Mouse (Mus musculus) adrenal gland (tissue): ENCODE results near the gene Ankrd13a.

Source experiments
- intact Hi-C: fragments of 180-260 bp; cut with DNase I; formaldehyde crosslinking; loops from one replicate; pipeline ENCODE4 v1.15.1; 2025

Gene Ankrd13a

DNA sequence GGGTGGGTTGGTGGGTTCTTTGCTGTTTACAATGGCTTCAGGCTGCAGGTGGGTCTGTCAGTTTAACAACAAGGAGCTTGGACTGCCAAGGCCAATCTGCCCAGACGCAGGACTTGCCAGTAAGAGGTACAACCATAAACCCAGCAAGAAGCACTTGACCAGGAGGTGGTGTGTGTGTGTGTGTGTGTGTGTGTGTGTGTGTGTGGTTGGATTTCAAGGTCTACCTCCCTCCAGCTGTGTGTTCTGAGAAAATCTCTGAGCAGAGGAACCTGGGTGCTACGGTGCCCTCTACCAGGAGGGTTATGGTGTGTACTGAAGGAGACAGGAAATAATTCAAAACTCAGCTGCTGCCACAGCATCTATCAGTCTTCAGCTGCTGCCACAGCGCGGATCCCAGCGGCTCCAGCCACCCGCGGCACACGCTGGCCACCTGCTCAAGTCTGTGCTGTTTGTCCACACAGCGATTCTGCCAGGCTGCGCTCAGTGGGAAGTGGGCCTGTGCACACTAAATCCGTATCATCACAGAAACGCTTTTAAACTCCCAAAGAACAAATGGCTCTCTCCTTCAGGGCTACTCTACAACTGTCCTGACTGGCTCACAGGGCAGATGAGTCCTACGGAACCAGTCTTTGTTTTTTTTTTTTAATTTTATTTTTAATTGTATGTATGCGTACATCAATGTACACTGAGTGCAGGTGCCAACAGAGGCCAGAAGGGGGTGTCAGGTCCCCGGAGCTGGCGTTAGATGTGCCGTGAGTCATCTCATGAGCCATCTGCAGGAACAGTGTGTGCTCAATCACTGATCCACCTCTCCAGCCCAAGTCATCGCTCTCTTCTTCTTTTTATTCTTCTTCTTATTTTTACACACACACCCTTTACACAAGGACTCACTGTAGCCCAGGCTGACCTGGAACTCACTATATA is 9.4 kb upstream of the Ankrd13a start:
- intact Hi-C loops: no loop called here

DNA sequence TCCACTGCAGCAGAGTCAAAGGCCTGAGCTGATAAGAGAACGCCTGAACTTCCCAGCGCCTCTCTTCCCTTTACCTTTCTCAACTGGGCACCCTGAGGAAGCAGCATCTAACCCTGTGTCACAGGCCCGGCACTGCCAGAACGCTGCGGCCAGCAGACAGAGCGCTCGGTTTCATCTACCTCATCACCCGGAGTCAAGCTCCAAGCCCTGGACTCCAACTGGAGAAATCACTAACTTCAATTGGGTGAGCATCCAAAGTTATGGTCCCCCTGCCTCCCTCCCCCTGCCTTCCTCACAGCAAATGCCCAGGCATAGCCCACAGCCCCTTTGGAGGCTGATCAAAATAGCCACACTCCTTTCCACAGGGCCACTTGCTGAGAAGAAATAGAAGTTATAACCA is 7.8 kb upstream of the Ankrd13a start:
- intact Hi-C loops: no loop called here

GRCm38 (mm10) chr5:114767185-114767584 is 7.3 kb upstream of the Ankrd13a start:
- intact Hi-C loops: no loop called here

GRCm38 (mm10) chr5:114769786-114770185 is 4.7 kb upstream of the Ankrd13a start:
- intact Hi-C loops: loop anchor here (5.0 kb wide), 1 partner anchor 38 kb away; no protein-coding TSS in a partner anchor

DNA sequence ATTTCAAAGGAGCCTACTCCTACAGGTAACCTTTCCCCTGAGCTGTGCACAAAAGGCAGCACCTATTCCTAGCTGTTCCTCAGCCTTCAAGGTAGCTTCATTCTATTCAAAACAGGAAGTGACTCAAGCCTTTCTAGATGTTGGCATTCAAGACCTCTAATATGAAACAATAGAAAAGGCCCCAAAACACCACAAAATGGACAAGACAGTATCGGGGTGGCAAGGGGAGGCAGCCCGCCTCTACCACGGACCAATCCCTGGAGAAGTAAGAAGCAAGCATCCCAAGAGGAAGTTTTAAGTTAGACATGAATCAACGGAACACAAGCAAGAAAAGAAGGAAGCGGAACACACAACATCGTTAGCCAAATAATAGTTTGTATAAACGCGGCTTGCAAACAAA is 2.7 kb upstream of the Ankrd13a start:
- intact Hi-C loops: loop anchor here (5.0 kb wide), 1 partner anchor 36 kb away; no protein-coding TSS in a partner anchor

DNA sequence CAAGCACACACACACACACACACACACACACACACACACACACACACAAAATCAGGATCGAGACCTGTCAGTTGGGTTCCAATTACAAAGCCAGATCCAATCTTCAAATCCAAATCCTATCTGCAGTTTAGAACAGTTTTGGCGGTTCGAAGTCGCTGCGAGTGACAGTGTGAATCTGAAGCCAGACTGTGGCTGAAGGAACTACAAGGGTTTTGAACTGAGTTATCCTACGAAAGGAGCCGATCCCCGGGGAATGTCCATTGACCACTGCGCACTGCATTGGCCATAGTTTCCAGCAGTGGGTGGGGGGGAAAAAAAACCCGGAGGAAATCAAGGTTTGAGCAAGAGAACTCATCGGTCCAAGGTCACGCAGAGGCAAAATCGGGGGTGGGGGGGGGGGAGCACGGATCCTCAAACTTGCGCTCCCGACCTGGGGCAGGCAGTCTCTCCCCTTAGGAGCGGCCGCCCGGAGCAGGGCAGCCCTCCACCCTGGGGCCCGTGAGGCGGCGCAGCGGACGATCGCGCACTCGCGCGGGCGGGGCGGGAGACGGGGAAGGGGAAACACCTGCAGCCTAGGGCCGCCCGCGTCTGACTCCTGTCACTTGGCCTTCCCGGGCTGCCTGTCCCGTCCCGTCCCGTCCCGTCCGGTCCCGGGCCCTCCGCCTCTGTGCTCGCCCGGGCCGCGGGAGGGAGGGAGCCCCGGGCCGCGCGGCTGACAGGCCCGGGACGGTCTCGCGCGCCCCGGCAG is 1.8 kb upstream of the Ankrd13a start:
- intact Hi-C loops: loop anchor here (5.0 kb wide), 1 partner anchor 35 kb away; no protein-coding TSS in a partner anchor

DNA sequence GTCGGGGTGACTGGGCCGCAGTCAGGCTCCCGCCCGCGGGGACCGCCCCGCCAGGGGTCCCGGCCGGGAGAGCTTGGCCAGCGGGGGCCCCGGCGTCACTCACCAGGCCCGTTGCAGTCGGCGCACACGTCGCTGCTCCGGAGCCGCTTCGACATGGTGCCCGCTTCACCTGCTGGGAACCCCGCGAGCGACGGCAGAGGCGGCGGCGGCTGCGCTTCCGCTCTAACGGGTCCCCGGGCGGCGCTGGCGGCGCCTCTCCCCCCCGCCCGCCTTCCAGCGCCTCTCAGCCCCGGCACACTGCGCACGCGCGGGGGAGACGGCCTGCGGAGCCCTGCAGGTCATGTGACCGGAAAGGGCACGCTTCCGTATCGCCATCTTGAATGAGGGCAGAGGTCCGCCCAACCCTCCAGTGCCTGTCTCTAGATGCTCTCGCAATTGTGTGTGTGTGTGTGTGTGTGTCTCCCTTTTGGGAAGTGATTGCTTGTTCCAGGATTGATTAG is 1.2 kb upstream of the Ankrd13a start:
- intact Hi-C loops: loop anchor here (5.0 kb wide), 1 partner anchor 34 kb away; no protein-coding TSS in a partner anchor

- intact Hi-C loops: loop anchor here (5.0 kb wide), 1 partner anchor 34 kb away; no protein-coding TSS in a partner anchor
These were observed 697 bp upstream of the Ankrd13a start for GRCm38 (mm10) chr5:114773780-114774179.

GRCm38 (mm10) chr5:114775056-114775979 is 841 bp downstream of the Ankrd13a start, which contains the start of gene Git2:
Gene Git2, minus strand, starts transcription at chr5:114775517.
- intact Hi-C loops: no loop called here

- intact Hi-C loops: no loop called here
These were observed 1.7 kb downstream of the Ankrd13a start for GRCm38 (mm10) chr5:114776174-114776573.

DNA sequence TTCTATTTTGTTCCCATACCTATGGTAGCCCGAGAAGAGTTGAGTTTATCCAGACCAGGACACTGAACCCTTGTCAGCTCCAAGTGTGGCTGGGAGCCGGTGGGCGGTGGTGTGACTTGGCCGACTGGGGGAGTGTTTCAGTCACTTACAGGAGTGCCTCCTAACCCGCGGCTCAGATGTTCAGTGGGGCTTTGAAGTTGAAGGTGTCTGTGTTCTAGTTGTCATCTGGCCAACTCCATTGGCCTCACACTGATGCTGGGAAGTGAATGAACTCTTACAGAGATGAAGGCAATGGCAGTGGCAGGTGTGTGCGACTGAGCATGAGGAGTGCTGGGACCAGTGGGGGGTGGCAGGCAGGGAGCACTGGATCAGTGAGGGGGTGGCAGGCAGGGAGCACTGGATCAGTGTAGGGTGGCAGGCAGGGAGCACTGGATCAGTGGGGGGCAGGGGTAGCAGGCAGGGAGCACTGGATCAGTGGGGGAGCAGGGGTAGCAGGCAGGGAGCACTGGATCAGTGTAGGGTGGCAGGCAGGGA is 5.5 kb downstream of the Ankrd13a start:
- intact Hi-C loops: no loop called here

- intact Hi-C loops: no loop called here
These were observed 6.4 kb downstream of the Ankrd13a start for GRCm38 (mm10) chr5:114780912-114781311.

GRCm38 (mm10) chr5:114782991-114783390 is 8.5 kb downstream of the Ankrd13a start:
- intact Hi-C loops: no loop called here

DNA sequence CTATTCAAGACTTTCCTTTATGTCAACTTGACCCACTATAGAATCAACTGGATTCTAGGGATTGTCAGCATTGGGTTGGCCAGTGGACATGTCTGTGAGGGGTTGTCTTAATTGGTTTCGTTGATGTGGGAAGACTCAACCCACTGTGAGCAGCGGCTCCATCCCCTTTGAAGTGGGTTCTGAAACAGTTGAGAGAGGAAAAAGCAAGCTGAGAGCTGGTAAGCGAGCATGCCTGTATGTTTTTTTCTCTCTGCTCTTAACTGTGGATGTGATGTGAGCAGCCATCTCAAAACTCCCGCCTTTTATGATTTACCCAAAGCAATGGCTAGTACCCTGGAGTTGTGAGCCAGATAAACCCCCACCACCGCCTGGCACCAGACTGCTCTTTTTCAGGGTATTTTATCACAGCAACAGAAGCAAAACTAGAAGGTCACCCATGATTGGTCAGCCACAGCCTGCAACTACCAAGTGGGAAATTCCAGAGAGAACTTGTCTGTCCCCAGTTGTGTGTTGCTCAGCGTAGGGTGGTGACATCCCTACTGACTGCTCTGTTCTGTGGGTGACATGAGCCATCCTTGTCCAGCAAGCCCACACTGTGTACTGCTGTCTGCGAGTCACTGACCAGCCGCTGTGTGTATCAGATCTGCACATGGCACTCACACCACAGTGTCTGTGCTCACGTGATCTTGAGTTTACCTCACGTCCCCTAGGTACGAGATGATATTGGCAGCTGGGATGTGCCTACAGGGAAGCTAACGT is 9.1 kb downstream of the Ankrd13a start:
- intact Hi-C loops: no loop called here

DNA sequence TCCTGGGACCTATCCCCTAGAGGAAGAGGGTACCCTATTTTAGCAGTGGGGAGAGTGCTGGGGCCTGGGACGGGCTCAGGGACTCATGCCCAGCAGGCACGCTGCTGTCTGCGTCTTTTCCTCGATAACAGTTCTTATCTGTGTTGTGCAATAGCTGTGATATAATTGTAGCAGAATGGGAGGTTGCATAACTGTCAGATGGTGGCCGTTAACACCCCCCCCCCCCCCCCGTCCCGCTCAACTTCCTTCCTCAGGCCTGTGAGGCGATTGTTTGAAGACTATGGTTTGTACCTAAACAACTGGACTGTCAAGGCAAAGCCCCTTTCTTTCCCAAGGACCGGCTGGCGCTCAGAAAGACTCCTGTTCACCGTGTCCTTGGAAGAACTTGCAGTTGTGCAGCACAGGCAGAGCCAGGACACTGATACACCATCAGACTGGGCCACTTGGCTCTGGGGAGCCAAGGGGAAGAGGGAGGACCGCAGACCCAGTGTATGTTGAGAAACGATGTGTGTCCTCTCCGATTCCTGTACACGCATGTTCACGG is 10.2 kb downstream of the Ankrd13a start:
- intact Hi-C loops: no loop called here

DNA sequence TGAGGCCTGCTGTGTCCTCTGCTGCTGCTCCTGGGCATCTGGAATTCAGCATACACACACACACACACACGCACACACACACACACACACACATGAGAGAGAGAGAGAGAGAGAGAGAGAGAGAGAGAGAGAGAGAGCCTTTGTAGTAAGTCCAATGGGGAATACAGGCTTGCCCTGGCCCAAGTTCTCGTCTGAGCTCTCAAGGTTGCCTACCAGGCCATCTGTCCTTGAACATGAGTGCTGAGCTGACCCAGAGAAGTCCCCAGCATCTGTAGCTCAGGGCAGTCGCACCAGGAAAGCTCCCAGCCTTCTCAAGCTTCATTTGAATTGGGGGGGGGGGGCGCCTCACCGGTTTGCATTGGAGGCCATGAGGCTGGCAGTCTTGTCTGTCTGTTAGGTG is 10.7 kb downstream of the Ankrd13a start:
- intact Hi-C loops: no loop called here

DNA sequence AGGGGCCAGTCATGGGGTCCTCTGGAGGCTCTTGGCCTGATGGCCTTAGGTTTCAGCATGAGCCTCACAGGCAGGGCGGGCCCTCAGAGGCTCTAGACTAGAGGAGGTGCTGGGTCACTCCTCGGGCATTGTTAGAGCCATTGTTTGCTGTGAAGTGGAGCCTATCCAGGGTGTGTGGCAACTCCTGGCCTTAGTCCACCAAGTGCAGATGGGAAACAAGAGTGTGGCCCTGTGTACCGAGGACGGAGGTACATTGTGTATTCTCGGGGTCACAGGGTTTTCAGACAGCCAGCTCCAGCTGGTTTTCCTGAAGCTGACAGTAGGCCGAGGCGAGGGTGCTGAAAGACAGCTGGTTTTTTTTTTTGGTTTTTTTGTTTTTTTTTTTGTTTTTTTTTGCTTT is 18.8 kb downstream of the Ankrd13a start:
- intact Hi-C loops: no loop called here

- intact Hi-C loops: no loop called here
These were observed 20.1 kb downstream of the Ankrd13a start for GRCm38 (mm10) chr5:114794609-114795008.

- intact Hi-C loops: no loop called here
These were observed 20.8 kb downstream of the Ankrd13a start for GRCm38 (mm10) chr5:114795231-114795630.
